Mouse (Mus musculus) heart, adult 8-10 months (tissue): Measurements from ENCODE around the gene Naa10. TPM values are rescaled to one million over a fixed set of nuclear protein-coding genes. Genes with fewer than 3 reads are reported as not detected.

Source experiments
- total RNA-seq, 4 experiments: library from RNA; stranded (reverse); gene quantifications; 2 replicates each; pipeline ENCODE4 v1.2.4; 2022

Naa10 gene
- total RNA-seq, 4 experiments from 2014 or later: 46.4 to 59.7 (median 56.5) TPM

Other genes with a start within 250 kb of the Naa10 start
- gene Slc6a8, start 248.8 kb downstream of the Naa10 start, total RNA-seq: 100 to 1,000 TPM; 157 to 195 (median 180) TPM
- 10 to 100 TPM; 65.8 to 86.6 (median 78.8) TPM for gene Bcap31, start 205.8 kb downstream of the Naa10 start, total RNA-seq
- gene Abcd1, start 205.3 kb downstream of the Naa10 start, total RNA-seq: 10 to 100 TPM; 26.6 to 29.7 (median 28.2) TPM
- gene Plxnb3, start 164.9 kb downstream of the Naa10 start, total RNA-seq: 1 to 10 TPM; 1.6 to 1.9 (median 1.7) TPM
- gene Srpk3, start 147.5 kb downstream of the Naa10 start, total RNA-seq: 10 to 100 TPM; 23.9 to 31.6 (median 30.8) TPM
- 100 to 1,000 TPM; 702 to 775 (median 723) TPM for gene Idh3g, start 135.0 kb downstream of the Naa10 start, total RNA-seq
- gene Ssr4, start 134.9 kb downstream of the Naa10 start, total RNA-seq: 10 to 100 TPM; 75.9 to 94.2 (median 84.8) TPM
- 1 to 10 TPM; 1.2 to 1.7 (median 1.6) TPM for gene Pdzd4, start 97.0 kb downstream of the Naa10 start, total RNA-seq
- gene Avpr2, start 29.8 kb downstream of the Naa10 start, total RNA-seq: not detected
- 1 to 10 TPM; 3.3 to 5.3 (median 4.2) TPM for gene L1cam, start 25.8 kb downstream of the Naa10 start, total RNA-seq
- 1 to 10 TPM in 2 of 4 experiments, under 1 TPM in 2; 0.47 to 2.9 (median 1.3) TPM for gene Arhgap4, start 74 bp downstream of the Naa10 start, total RNA-seq
- 1 to 10 TPM; 4.9 to 7.5 (median 6.1) TPM for gene Renbp, start 8.9 kb upstream of the Naa10 start, total RNA-seq
- gene Hcfc1, start 44.4 kb upstream of the Naa10 start, total RNA-seq: 10 to 100 TPM; 36.7 to 39.7 (median 39.7) TPM
- 10 to 100 TPM; 56.3 to 66.4 (median 60.9) TPM for gene Irak1, start 102.0 kb upstream of the Naa10 start, total RNA-seq
- not detected for gene Opn1mw, start 205.5 kb upstream of the Naa10 start, total RNA-seq
- gene Mecp2, start 213.4 kb upstream of the Naa10 start, total RNA-seq: 10 to 100 TPM; 25.3 to 36.9 (median 31.0) TPM
- gene Tex28, start 245.9 kb upstream of the Naa10 start, total RNA-seq: not detected